Mouse (Mus musculus): ENCODE measurements around the gene Apln.

DNA sequence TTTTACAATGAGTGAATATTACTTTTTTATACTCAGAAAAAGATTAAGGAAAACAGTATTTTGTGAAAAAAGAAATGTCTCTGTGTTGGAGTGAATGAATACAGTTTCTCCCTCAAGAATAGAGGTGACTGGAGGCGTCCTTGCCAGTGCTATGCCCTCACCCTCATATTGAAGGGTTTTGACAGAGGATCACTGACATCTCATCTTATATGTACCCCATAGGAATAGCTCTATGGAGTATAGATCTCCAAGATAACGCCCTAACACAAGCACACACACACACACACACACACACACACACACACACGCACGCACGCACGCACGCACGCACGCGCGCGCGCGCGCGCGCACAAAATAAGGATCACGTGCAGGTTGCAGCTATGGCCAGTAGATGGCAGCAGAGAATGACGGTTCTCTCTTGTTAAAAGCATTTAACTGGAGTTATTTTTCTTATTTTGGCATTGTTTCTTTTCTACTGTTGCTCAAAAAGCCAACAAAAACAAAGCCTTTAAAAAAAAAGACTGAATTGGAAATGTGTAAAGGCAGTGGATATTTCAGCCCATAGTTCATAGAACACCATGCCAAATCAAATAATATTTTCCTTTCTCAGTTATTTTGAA is 49.5 kb downstream of the Apln start:
- TF ChIP-seq GATA1 (IDR thresholded peaks at IDR 0.05; ENCODE audit: borderline replicate concordance, low read length): no peak
- no peak for TF ChIP-seq FLI1 (IDR thresholded peaks at IDR 0.05; ENCODE audit: low read length)
